Comparison of ENCODE assay signal across 24 mouse cellular contexts in genomic region chr5:87665908-87666307, GRCm38 (mm10). TPM values are rescaled to one million over a fixed set of nuclear protein-coding genes. Genes with fewer than 3 reads are reported as not detected.
"Had no signal": no experiment of that assay in that cellular context is flagged by ENCODE, and none has a peak within 500 bp of the region (broad histone marks: within the 10 kb centered on the region; RNA-seq: fewer than 3 reads in every experiment).

Csn1s1 (plus strand) TSS chr5:87666208.

- H3K4me2 ChIP-seq: neural tube, embryonic 12.5 days; neural tube, embryonic 13.5 days; neural tube, embryonic 15.5 days; stomach, embryonic 15.5 days had no signal

- H3K4me1 ChIP-seq: neural tube, embryonic 12.5 days; neural tube, embryonic 13.5 days; neural tube, embryonic 15.5 days; stomach, embryonic 15.5 days had no signal

- H3K9ac ChIP-seq: neural tube, embryonic 12.5 days; neural tube, embryonic 13.5 days; neural tube, embryonic 15.5 days; stomach, embryonic 15.5 days had no signal

- H3K9me3 ChIP-seq: neural tube, embryonic 12.5 days; neural tube, embryonic 13.5 days; neural tube, embryonic 15.5 days; stomach, embryonic 15.5 days had no signal

- H3K27me3 ChIP-seq: neural tube, embryonic 12.5 days; neural tube, embryonic 13.5 days; neural tube, embryonic 15.5 days; stomach, embryonic 15.5 days had no signal

- DNase-seq: right cerebral cortex, adult 18-20 months; right cerebral cortex, postnatal 14 days; right cerebral cortex, postnatal 25 days; right cerebral cortex, postnatal 4 days; spleen, adult 18-20 months; thymus, adult 18-20 months; thymus, adult 2 months; thymus, postnatal 14 days; thymus, postnatal 25 days; thymus, postnatal 36 days; thymus, postnatal 4 days had no signal

- H3K4me3 ChIP-seq: neural tube, embryonic 12.5 days; neural tube, embryonic 13.5 days; neural tube, embryonic 15.5 days; stomach, embryonic 15.5 days had no signal

- H3K27ac ChIP-seq: neural tube, embryonic 12.5 days; neural tube, embryonic 13.5 days; neural tube, embryonic 15.5 days; stomach, embryonic 15.5 days; stomach, postnatal 0 days had no signal

- H3K36me3 ChIP-seq: neural tube, embryonic 12.5 days; neural tube, embryonic 13.5 days; neural tube, embryonic 15.5 days; stomach, embryonic 15.5 days had no signal

RNA-seq across cellular contexts. Expression of gene Csn1s1, which starts in this region (rescaled TPM):
- total RNA-seq: neutrophil, adult 5-6 weeks had no signal
- polyA plus RNA-seq: neural tube, embryonic 12.5 days; neural tube, embryonic 13.5 days; neural tube, embryonic 14.5 days; neural tube, embryonic 15.5 days; small intestine, adult 2 months; spleen, adult 2 months; stomach, embryonic 14.5 days; stomach, embryonic 15.5 days; stomach, embryonic 16.5 days; testis, adult 2 months; urinary bladder, adult 2 months had no signal
